Mouse (Mus musculus) myocyte (in vitro differentiated cells): ENCODE measurements around the gene S100a9.

Source experiments
- CEBPB ChIP-seq: IDR thresholded peaks from 2 replicates; pipeline ENCODE4 v1.6.1; 2011; ENCODE audit warnings: mild to moderate bottlenecking, moderate library complexity; ENCODE audit not compliant: poor library complexity, insufficient read depth, severe bottlenecking
- E2F4 ChIP-seq: IDR thresholded peaks from one replicate; pipeline ENCODE4 v1.6.1; 2011; ENCODE audit warnings: mild to moderate bottlenecking, control low read depth, moderate library complexity; ENCODE audit not compliant: insufficient read depth
- USF1 ChIP-seq: IDR thresholded peaks from one replicate; pipeline ENCODE4 v1.6.1; 2011; ENCODE audit warnings: low read depth, mild to moderate bottlenecking, control low read depth, moderate library complexity

DNA sequence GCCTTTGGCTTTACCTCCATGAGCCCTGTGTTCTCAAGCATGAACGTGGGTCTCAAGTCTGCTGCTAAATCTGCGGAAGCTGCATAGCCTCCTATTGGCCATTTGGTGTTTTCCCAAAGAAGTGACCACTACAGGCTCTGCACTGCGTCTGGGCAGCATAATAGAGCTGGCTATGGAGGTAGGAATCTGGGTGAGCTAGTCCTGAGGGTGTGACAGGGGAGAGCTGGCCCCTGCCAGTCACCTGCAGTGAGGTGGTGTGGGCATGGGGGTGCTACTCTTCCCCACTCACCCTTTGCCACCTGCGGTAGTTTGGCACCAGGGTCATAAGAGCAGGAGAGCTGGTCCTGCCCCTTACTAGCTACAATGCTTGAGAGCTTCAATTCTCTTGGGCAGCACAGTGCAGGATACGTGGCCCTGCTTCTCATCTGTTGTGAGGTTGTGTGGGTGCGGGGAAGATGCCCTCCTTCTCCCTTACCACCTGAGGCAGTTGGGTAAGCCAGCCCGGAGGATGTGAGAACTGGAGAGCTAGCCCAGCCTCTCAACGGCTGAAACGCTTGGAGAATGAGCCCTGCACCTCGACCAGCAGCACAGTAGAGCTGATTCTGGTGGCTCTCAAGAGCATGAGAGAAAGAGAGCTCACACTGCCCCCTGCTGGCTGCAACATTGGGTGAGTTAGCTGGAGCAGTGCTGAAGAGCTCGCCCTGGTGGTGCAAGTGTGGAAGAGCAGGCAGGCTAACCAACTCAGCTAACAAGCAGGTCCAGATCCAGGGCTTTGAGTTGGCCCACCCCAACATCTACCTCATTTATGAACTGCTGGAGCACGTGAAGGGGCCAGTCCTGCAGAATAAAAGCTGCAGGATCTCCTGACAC, 14.3 kb upstream of the S100a9 start:
- TF ChIP-seq CEBPB = no peak
- TF ChIP-seq E2F4 = no peak
- TF ChIP-seq USF1 = no peak
